Mouse (Mus musculus) lung, postnatal 0 days (tissue): ENCODE measurements around the gene Noxo1.

Experiments
- CTCF ChIP-seq: IDR thresholded peaks from 2 replicates; pipeline ENCODE4 v1.5.1; 2016; ENCODE audit warnings: antibody characterized with exemption, mild to moderate bottlenecking
- EP300 ChIP-seq: IDR thresholded peaks from 2 replicates; pipeline ENCODE4 v1.6.1; 2016; ENCODE audit warnings: antibody characterized with exemption, mild to moderate bottlenecking, control low read depth

DNA sequence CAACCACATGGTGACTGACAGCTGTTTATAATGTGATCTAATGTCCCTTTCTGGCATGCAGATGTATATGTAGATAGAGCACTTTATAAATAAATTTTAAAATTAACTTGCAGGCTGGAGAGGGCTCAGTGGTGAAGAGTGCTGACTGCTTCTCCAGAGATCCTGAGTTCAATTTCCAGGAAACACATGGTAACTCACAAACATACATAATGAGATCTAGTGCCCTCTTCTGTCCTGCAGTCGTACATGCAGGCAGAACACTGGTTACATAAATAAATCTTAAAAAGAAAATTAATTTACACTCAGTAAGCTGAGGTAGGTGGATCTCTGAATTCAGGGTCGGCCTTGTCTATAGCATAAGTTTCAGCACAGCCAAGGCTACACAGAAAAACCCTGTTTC, 12.6 kb downstream of the Noxo1 start:
- TF ChIP-seq CTCF: peak; percentile 68
- no peak for TF ChIP-seq EP300
